Mouse (Mus musculus) liver, embryonic 16.5 days (tissue): ENCODE results near the gene Fancc. TPM values are rescaled to one million over a fixed set of nuclear protein-coding genes. Genes with fewer than 3 reads are reported as not detected.

Source experiments
- ATAC-seq: fragments of 200-750 bp; cut with Nextera tagmentation; 2 replicates; pipeline ENCODE4 v1.8.0; 2017; ENCODE audit warnings: low read depth, mild to moderate bottlenecking, moderate number of reproducible peaks, moderate library complexity
- H3K27ac ChIP-seq: fragments of 300-500 bp; sonication (generic); 2 replicates; pipeline ENCODE4 v1.5.1; 2014; ENCODE audit warnings: mild to moderate bottlenecking, low read length
- H3K27me3 ChIP-seq: fragments of 300-500 bp; sonication (generic); 2 replicates; pipeline ENCODE4 v1.6.1; 2014; ENCODE audit warnings: low read depth, low read length, mixed read lengths; ENCODE audit not compliant: control insufficient read depth, insufficient read depth
- H3K36me3 ChIP-seq: fragments of 300-500 bp; sonication (generic); 2 replicates; pipeline ENCODE4 v1.6.1; 2014; ENCODE audit warnings: mild to moderate bottlenecking; ENCODE audit not compliant: control insufficient read depth, insufficient read depth
- H3K4me1 ChIP-seq: fragments of 300-500 bp; sonication (generic); 2 replicates; pipeline ENCODE4 v1.6.1; 2014; ENCODE audit warnings: low read depth, low read length, mixed read lengths; ENCODE audit not compliant: control insufficient read depth
- H3K4me2 ChIP-seq: fragments of 300-500 bp; sonication (generic); 2 replicates; pipeline ENCODE4 v1.6.1; 2014; ENCODE audit warnings: low read depth, low read length, mixed read lengths
- H3K4me3 ChIP-seq: fragments of 300-500 bp; sonication (generic); 2 replicates; pipeline ENCODE4 v1.5.1; 2014; ENCODE audit warnings: low read depth, mild to moderate bottlenecking, low read length
- H3K9ac ChIP-seq: fragments of 300-500 bp; sonication (generic); 2 replicates; pipeline ENCODE4 v1.6.1; 2014; ENCODE audit warnings: low read depth, low read length
- H3K9me3 ChIP-seq: fragments of 300-500 bp; sonication (generic); replicated peaks from 2 replicates; pipeline ENCODE4 v1.6.1; 2016; ENCODE audit warnings: low read length; ENCODE audit not compliant: control insufficient read depth
- WGBS: fragments of 180-500 bp; shearing (Covaris S2); extraction: QIAGEN DNeasy Blood & Tissue Kit; methylation state at CpG from one replicate; pipeline ENCODE4 v1.1.7; 2014; ENCODE audit not compliant: insufficient replicate concordance; 5-methylcytosine and 5-hydroxymethylcytosine counted together
- polyA plus RNA-seq: library from polyadenylated mRNA; unstranded; fragments of >200 nt; fragmentation: Nextera tagmentation; extraction: Ambion mirVana; gene quantifications from 2 replicates; pipeline ENCODE4 v1.2.1, GENCODE M21; 2015

Fancc gene
- polyA plus RNA-seq, 1 experiment from 2014 or later = 8.2 TPM

DNA sequence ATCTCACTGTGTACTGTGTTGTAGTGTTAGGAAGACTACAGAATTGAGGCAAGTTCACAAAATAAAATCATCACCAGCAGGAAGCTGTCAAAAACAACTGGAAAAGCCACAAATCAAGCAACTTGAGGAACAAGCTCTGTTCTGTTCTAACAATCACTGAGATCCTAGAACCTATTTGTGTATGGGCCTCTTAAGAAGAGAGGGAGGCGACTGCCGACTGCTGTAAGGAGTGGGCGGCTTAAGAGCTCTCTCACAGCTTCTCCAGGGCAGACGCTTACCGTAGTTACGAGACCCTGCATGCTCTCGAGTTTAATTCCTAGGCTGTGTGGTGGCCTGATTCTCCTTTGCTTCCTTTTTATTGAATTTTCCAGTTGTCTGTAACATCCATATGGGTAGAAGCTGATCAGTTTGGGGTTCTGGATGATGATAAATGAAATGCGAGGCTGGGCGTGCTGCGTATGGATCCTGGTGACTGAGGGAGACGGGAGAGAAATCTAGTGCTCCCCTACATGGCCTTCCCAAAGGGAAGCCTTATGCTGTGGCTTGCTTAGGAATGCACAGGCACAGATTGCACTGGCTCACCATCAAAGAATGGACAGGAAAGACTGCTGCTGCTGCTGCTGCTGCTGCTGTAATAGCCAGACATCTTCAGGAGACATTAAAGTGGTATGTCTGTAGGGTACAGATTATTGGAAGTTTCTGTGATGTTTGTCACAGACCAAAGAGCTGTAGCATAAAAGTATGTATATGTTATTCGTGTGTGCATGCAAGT lies 245.8 kb downstream of the Fancc start:
- no peak overlapping the region for H3K4me3 ChIP-seq
- no peaks in the 10 kb centered on the region for H3K9me3 ChIP-seq
- H3K9ac ChIP-seq = no peak overlapping the region
- 73% methylated on average over 12 of the region's 12 CpGs for WGBS
- no peaks in the 10 kb centered on the region for H3K27me3 ChIP-seq
- no peak for ATAC-seq
- H3K36me3 ChIP-seq = no peaks in the 10 kb centered on the region
- no peak overlapping the region for H3K27ac ChIP-seq
- H3K4me2 ChIP-seq = no peak overlapping the region
- peaks cover 14% of the 10 kb centered on the region for H3K4me1 ChIP-seq

- Histone ChIP-seq H3K27me3 (no peaks in the 10 kb centered on the region), H3K36me3 (no peaks in the 10 kb centered on the region), H3K9ac (no peak overlapping the region), H3K9me3 (no peaks in the 10 kb centered on the region), H3K4me1 (peaks cover 10% of the 10 kb centered on the region), H3K4me2 (no peak overlapping the region), H3K4me3 (no peak overlapping the region), H3K27ac (no peak overlapping the region)
- no peak for ATAC-seq
- 83% methylated on average over 8 of the region's 8 CpGs for WGBS
Measured at GRCm38 (mm10) chr13:63250441-63250980, 246.6 kb downstream of the Fancc start.

GRCm38 (mm10) chr13:63249741-63250431 lies 247.2 kb downstream of the Fancc start:
- no peak overlapping the region for H3K9ac ChIP-seq
- no peak overlapping the region for H3K4me2 ChIP-seq
- H3K4me1 ChIP-seq = peaks cover 8% of the 10 kb centered on the region

DNA sequence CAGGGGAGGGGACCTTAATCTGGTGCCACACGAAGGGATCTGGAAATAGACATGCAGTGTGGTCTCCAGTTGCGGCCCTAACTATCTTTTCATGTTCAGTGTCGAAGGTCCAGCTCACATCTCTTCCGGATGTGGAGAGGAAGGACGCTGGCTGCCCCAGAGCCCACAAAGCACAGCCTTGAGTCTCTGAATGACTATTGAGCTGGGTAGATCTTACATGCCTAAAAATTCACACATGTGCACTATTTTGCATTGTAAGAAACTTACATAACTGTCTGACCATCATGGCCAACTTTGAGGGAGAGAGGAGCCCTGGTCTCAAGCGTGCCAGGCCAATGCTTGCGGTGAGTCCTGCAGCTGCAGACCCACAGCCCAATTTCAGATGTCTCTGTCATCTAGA lies 247.9 kb downstream of the Fancc start:
- no peaks in the 10 kb centered on the region for H3K27me3 ChIP-seq
- no peaks in the 10 kb centered on the region; the same call in 1 of the 2 replicates for H3K36me3 ChIP-seq
- H3K9me3 ChIP-seq = no peaks in the 10 kb centered on the region
- H3K4me1 ChIP-seq = peaks cover 8% of the 10 kb centered on the region
- H3K4me2 ChIP-seq = no peak overlapping the region
- 53% methylated on average over 7 of the region's 7 CpGs for WGBS
- no peak overlapping the region for H3K9ac ChIP-seq
- no peak overlapping the region for H3K27ac ChIP-seq
- ATAC-seq = no peak
- no peak overlapping the region for H3K4me3 ChIP-seq

More at GRCm38 (mm10) chr13:63249741-63250431, 247.2 kb downstream of the Fancc start:
- H3K4me3 ChIP-seq = no peak overlapping the region
- no peaks in the 10 kb centered on the region for H3K27me3 ChIP-seq
- no peaks in the 10 kb centered on the region; the same call in 1 of the 2 replicates for H3K36me3 ChIP-seq
- WGBS = 57% methylated on average over 8 of the region's 8 CpGs
- no peak for ATAC-seq
- H3K27ac ChIP-seq = no peak overlapping the region
- H3K9me3 ChIP-seq = no peaks in the 10 kb centered on the region

- Histone ChIP-seq H3K27me3 (no peaks in the 10 kb centered on the region), H3K4me3 (no peak overlapping the region), H3K36me3 (no peaks in the 10 kb centered on the region; the same call in 1 of the 2 replicates), H3K9ac (no peak overlapping the region), H3K4me2 (no peak overlapping the region), H3K9me3 (no peaks in the 10 kb centered on the region), H3K27ac (no peak overlapping the region), H3K4me1 (peaks cover 4% of the 10 kb centered on the region)
- 72% methylated on average over 10 of the region's 10 CpGs for WGBS
- ATAC-seq = no peak
Measured at GRCm38 (mm10) chr13:63248318-63248717, 248.8 kb downstream of the Fancc start.

- Histone ChIP-seq H3K27me3 (no peaks in the 10 kb centered on the region), H3K4me2 (no peak overlapping the region), H3K9ac (no peak overlapping the region), H3K27ac (no peak overlapping the region), H3K4me1 (no peaks in the 10 kb centered on the region; the same call in 1 of the 2 replicates), H3K9me3 (no peaks in the 10 kb centered on the region), H3K4me3 (no peak overlapping the region), H3K36me3 (no peaks in the 10 kb centered on the region; the same call in 1 of the 2 replicates)
- WGBS = 85% methylated on average over 11 of the region's 11 CpGs
- ATAC-seq = no peak
Measured at GRCm38 (mm10) chr13:63247631-63248030, 249.4 kb downstream of the Fancc start.

GRCm38 (mm10) chr13:63247041-63247440 lies 250.0 kb downstream of the Fancc start:
- no peaks in the 10 kb centered on the region; the same call in 1 of the 2 replicates for H3K36me3 ChIP-seq
- 60% methylated on average over 7 of the region's 7 CpGs for WGBS
- no peaks in the 10 kb centered on the region for H3K27me3 ChIP-seq
- H3K4me3 ChIP-seq = no peak overlapping the region
- no peak overlapping the region for H3K9ac ChIP-seq
- H3K4me2 ChIP-seq = no peak overlapping the region
- ATAC-seq = no peak
- H3K27ac ChIP-seq = no peak overlapping the region
- no peaks in the 10 kb centered on the region; the same call in none of the 2 replicates for H3K4me1 ChIP-seq
- no peaks in the 10 kb centered on the region for H3K9me3 ChIP-seq

DNA sequence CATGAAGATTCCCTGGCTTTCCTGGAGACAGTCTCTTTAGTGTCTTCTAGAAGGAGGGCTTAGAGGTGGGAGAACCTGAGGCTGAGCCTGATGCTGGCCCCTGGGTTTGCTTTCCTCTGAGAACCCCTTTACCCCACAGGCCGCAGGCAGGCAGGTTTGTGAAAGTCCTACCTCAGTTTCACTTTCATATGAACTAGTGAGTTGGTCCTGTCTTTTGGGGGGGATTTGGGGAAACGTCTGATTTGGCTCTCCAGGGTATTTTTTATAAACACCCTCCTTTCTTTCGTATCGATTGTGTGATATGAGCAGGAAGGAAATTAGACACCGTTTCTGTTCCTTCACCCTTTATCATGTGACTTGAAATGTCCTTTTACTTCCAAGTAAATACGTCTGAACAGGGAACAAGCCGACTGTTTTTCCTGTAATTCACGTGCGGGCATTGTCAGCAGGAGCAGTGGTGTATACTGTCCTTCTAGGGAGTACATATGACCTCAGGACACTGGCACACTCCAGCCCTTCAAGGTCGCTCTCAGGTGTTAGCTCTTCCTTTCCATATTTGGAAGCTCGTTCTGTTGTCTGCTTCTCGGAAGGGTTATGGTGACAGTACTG lies 250.6 kb downstream of the Fancc start:
- Histone ChIP-seq H3K4me2 (no peak overlapping the region), H3K4me3 (no peak overlapping the region), H3K9me3 (no peaks in the 10 kb centered on the region), H3K27me3 (no peaks in the 10 kb centered on the region), H3K9ac (no peak overlapping the region), H3K27ac (no peak overlapping the region), H3K4me1 (peaks cover 5% of the 10 kb centered on the region), H3K36me3 (no peaks in the 10 kb centered on the region; the same call in 1 of the 2 replicates)
- 64% methylated on average over 12 of the region's 12 CpGs for WGBS
- ATAC-seq = no peak
